Mouse (Mus musculus): ENCODE results near the gene Cnn3.

The Cnn3 gene

GRCm38 (mm10) chr3:121500225-121500624, 73.9 kb downstream of the Cnn3 start:
- peak; percentile 77 for DNase-seq

DNA sequence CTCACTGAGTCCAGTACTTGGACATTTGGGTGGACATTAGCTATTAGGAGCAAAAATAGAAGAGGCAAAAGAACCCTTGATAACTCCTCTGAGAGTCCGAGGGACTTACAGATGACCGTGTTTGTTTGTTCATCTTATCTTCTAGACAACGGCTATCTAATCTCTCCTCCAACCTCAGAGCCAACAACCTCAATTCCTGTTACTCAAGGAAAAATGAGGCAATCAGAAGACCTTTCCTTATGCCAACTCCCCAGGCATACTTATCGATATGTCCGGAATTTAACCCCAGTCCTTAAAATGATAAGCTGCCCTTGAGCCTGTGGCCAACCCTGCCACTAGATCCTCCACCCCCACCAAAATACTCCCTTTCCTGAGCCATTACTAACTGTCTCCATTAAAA, 74.4 kb downstream of the Cnn3 start:
- DNase-seq, result no peak

DNA sequence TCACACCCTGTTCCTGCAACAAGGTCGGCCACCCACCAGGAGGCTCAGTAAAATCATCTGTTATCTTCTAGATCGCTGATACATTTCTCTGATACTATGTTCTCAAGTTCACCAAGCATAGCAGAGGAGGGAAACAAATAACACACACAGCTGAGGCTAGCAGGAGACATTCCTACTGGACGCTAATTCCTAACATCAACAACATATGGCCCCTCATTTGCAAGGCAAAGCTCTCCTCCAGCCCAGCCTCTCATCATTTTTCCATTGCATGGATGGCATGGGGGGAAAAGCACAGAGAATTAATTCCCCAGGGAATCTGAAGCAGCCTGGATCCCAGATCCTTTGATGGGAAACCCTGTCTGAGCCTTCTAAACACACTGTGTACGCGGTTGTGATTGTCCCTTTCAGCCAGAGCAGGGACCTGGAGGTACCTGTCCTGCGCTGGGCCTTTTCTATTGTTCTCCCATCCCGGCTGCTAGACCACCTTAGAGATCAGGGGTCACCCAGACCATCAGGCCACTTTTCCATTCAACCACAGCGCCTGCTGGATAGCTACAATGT, 78.7 kb downstream of the Cnn3 start:
- no peak for DNase-seq

DNA sequence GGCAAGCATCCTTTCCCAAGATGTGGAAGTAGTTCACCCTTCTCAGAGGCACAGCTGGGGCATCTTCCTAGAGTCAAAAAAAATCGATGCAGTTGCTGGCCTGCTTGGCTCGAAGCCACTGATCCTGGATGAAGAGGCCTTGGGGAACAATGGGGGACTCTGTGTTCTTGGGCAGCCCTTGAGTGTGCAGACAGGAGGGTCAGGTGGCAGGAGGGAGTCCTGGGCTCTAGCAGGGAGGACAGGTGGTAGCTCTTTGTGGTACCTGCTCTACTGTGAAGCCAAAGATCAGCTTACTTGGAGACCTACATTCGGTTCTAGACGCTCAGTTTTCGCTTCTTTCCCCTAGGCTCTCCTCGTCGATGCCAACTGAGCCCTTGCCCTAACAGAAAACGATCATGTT, 79.9 kb downstream of the Cnn3 start:
- no peak for DNase-seq

- DNase-seq, result no peak
Measured at GRCm38 (mm10) chr3:121506756-121507155, 80.5 kb downstream of the Cnn3 start.

DNA sequence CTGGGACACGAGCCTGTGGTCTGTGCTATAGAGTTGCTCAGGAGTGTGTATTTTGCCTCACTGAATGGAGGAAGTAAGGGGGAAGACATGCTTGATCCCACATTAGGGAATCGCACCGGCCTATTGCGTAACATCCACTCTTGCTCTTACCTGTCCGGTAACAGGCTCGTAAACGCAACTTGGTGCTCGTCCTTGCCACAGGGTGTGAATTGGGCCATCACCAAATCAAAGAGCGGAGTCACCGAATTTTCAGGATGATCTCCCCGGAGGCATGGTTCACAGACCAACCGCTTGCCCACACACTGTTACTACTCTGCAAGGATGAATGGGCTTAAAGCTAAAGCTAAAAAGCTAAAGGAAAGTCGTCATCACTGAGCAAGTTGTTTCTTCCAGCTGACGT, 81.4 kb downstream of the Cnn3 start:
- DNase-seq, result no peak

All from thymus, postnatal 14 days (tissue).